Mouse (Mus musculus): ENCODE data around the gene Surf4. TPM values are rescaled to one million over a fixed set of nuclear protein-coding genes. Genes with fewer than 3 reads are reported as not detected.
A peak's percentile ranks its signal among the peaks of the same experiment; 100 is the strongest.

Gene Surf4
- polyA plus RNA-seq, 1 experiment, result 54.9 TPM

DNA sequence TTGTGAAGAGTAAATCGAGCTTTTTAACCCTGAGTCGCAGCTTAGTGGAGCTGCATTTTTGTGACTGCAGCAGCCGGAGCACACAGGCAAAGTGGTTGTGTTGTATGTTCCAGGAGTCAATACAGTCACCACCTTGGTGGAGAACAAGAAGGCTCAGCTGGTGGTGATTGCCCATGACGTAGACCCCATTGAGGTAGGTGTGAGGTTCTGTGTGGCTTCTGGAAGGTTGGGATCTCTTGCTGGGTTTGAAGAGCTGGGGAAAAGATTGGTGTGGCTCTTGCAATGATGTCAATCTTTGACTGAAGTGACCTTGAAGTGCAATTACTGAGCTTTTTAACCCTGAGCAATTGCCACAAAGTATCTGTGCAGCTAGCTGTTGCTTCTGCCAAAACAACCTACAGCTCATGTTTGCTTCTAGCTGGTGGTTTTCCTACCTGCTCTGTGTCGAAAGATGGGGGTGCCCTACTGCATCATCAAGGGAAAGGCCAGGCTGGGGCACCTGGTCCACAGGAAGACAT lies 21.4 kb downstream of the Surf4 start:
- DNase-seq, result no peak
- no peak for TF ChIP-seq POLR2A (IDR thresholded peaks at IDR 0.05; ENCODE audit: borderline replicate concordance, insufficient read depth, low read length)
- no peak for TF ChIP-seq CTCF (IDR thresholded peaks at IDR 0.05; ENCODE audit: borderline replicate concordance, insufficient read depth, low read depth, low read length)
- 52% methylated on average over 5 of the region's 5 CpGs for WGBS
- Histone ChIP-seq H3K27me3 (ENCODE audit: control insufficient read depth, insufficient read depth, low read length) (no peaks in the 10 kb centered on the region), H3K4me3 (replicated peaks; ENCODE audit: insufficient read depth, low read depth, low read length) (no peak overlapping the region), H3K27ac (ENCODE audit: insufficient read depth, low read length) (no peak overlapping the region), H3K4me1 (ENCODE audit: control insufficient read depth, insufficient read depth, low read length) (peaks cover 10% of the 10 kb centered on the region)

DNA sequence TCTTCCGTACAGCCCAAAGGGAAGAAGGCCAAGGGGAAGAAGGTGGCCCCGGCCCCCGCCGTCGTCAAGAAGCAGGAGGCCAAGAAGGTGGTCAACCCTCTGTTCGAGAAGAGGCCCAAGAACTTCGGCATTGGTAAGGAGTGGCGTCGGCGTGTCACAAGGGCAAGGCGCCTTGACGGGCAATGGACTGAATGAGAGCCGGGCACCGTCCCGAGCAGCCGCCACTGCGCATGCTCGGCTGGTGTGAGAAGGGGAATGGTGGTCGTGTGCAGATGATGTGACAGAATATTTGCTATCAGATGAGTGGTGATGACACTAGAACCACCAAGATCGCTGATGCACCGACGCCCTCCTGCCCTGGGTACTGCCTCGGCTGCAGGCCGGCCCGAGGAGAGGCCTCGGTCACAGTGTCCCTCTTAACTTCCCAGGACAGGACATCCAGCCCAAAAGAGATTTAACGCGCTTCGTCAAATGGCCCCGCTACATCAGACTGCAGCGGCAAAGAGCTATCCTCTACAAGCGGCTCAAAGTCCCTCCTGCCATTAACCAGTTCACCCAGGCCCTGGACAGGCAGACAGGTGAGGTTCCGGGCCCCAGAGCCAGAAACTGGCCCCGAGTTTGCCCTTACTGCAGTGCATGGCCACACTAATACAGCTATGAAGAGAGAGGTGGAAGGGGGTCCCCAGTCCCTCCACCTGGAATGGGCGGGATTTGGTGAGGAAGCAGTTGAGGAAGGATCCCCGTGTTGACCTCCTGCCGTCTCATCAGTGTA lies 22.5 kb downstream of the Surf4 start:
- Histone ChIP-seq H3K27ac (ENCODE audit: insufficient read depth, low read length) (peak overlapping the region; percentile 42), H3K27me3 (ENCODE audit: control insufficient read depth, insufficient read depth, low read length) (no peaks in the 10 kb centered on the region), H3K4me1 (ENCODE audit: control insufficient read depth, insufficient read depth, low read length) (peaks cover 6% of the 10 kb centered on the region), H3K4me3 (replicated peaks; ENCODE audit: insufficient read depth, low read depth, low read length) (peak overlapping the region; percentile 74)
- under 1% methylated on average over 37 of the region's 37 CpGs for WGBS
- no peak for DNase-seq
- no peak for TF ChIP-seq POLR2A (IDR thresholded peaks at IDR 0.05; ENCODE audit: borderline replicate concordance, insufficient read depth, low read length)
- no peak for TF ChIP-seq CTCF (IDR thresholded peaks at IDR 0.05; ENCODE audit: borderline replicate concordance, insufficient read depth, low read depth, low read length)

DNA sequence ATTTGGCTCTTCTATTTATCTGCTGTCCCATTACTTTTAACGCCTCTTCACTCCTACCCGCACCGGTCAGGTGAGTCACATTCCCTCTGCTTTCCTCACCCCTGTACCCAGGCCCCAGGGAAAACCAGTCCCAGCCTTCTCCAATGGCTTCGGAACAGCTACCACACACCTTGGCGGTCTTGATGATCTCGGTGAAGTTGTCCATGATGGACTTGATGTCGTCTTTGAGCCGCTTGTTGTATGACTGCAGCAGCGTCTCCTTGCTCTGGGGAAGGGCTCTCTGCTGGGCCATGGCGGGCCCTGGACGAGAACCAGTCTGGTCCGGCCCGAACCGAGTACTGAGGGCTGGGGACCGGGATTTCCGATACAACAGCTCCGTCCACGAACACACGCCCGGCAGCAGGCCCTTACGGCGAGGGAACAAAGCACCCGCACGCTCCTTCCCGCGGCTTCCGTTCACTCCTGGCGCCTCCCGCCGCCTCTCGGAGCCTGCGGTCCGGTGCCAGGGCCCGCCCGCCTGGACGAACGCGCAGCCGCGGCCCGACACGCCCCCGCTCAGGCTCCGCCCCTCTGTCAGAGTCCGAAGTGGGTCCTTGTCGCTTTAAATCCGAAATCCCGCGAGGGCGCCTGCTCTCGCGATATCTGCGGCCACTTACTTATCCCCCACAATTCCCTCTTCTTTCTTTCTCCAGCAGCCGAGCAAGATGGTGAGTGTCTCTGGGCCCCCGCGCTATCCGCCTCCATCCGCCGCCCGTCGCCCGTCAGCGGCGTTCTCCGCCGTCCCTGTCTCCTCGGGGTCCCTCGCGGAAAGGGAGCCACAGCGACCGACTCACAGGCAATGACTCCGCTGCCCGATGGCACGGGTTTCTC lies 23.4 kb downstream of the Surf4 start, which contains the start of the genes Med22 and Rpl7a:
Gene Med22, minus strand, starts transcription at position 554 of the 870 bp plus-strand sequence.
Gene Rpl7a, plus strand, starts transcription at position 641 of the 870 bp plus-strand sequence.
- TF ChIP-seq POLR2A (IDR thresholded peaks at IDR 0.05; ENCODE audit: borderline replicate concordance, insufficient read depth, low read length) (peak; percentile 89), CTCF (IDR thresholded peaks at IDR 0.05; ENCODE audit: borderline replicate concordance, insufficient read depth, low read depth, low read length) (no peak)
- DNase-seq, result peak; percentile 99 to 100
- peak within 1 kb of the TSS; percentile 95 for H3K4me3 ChIP-seq (replicated peaks; ENCODE audit: insufficient read depth, low read depth, low read length)
- peak within 1 kb of the TSS; percentile 42 for H3K27ac ChIP-seq (ENCODE audit: insufficient read depth, low read length)
- no peaks in the 10 kb centered on the region for H3K27me3 ChIP-seq (ENCODE audit: control insufficient read depth, insufficient read depth, low read length)
- H3K4me1 ChIP-seq (ENCODE audit: control insufficient read depth, insufficient read depth, low read length), result peaks cover 6% of the 10 kb centered on the region
- under 1% methylated on average over 73 of the region's 74 CpGs for WGBS

DNA sequence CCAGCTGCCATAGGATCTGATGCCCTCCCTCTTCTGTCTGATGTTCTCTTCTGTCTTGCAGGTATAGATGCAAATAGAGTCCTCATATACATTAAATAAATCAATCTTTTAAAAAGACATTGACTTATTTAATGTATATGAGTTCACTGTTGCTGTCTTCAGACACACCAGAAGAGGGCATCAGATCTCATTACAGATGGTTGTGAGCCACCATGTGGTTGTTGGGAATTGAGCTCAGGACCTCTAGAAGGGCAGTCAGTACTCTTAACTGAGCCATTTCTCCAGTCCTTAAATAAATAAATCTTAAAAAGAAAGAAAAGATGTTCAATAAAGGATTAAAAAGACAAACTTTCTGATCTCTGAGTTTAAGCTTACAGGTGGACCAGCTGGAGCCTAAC lies 24.3 kb downstream of the Surf4 start:
- no peak overlapping the region for H3K27ac ChIP-seq (ENCODE audit: insufficient read depth, low read length)
- TF ChIP-seq CTCF (IDR thresholded peaks at IDR 0.05; ENCODE audit: borderline replicate concordance, insufficient read depth, low read depth, low read length) (no peak), POLR2A (IDR thresholded peaks at IDR 0.05; ENCODE audit: borderline replicate concordance, insufficient read depth, low read length) (no peak)

DNA sequence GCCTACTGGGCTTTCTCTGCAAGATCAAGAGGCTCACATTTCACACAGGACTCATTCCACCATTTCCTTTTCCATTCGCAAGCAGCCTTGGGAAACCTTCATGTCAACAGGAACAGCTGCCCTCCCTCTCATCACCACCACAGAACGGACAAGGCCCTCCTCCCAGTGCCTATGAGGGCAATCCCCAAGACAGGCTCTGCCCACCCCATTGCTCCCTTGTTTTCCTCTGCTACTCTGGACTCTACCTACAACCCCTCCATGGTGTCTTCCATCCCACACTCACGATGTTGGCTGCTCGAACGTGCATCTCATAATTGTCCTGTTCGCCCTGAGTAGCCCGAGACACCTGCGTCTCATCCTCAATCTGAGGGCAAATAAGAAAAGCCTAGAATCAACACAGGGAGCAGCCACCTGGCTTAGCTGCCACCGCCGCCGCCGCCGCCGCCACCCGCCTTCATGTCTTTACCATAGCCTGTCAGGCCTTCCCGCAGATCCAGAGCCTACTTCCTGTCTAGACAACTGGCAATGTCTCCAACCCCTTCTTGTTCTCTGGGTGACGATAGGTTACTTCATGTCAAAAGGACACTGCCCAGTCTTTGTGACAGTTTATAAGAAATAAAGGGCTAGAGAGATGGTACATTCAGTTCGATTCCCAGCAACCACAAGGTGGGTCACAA lies 24.9 kb downstream of the Surf4 start:
- no peak for TF ChIP-seq POLR2A (IDR thresholded peaks at IDR 0.05; ENCODE audit: borderline replicate concordance, insufficient read depth, low read length)
- no peak for DNase-seq
- H3K4me3 ChIP-seq (replicated peaks; ENCODE audit: insufficient read depth, low read depth, low read length), result no peak overlapping the region
- no peaks in the 10 kb centered on the region for H3K27me3 ChIP-seq (ENCODE audit: control insufficient read depth, insufficient read depth, low read length)
- peaks cover 8% of the 10 kb centered on the region for H3K4me1 ChIP-seq (ENCODE audit: control insufficient read depth, insufficient read depth, low read length)
- H3K27ac ChIP-seq (ENCODE audit: insufficient read depth, low read length), result no peak overlapping the region
- 80% methylated on average over 18 of the region's 18 CpGs for WGBS

More for the DNA sequence above, 24.3 kb downstream of the Surf4 start:
- Histone ChIP-seq H3K4me1 (ENCODE audit: control insufficient read depth, insufficient read depth, low read length) (peaks cover 6% of the 10 kb centered on the region), H3K4me3 (replicated peaks; ENCODE audit: insufficient read depth, low read depth, low read length) (peak overlapping the region; percentile 30), H3K27me3 (ENCODE audit: control insufficient read depth, insufficient read depth, low read length) (no peaks in the 10 kb centered on the region)
- no peak for DNase-seq

DNA sequence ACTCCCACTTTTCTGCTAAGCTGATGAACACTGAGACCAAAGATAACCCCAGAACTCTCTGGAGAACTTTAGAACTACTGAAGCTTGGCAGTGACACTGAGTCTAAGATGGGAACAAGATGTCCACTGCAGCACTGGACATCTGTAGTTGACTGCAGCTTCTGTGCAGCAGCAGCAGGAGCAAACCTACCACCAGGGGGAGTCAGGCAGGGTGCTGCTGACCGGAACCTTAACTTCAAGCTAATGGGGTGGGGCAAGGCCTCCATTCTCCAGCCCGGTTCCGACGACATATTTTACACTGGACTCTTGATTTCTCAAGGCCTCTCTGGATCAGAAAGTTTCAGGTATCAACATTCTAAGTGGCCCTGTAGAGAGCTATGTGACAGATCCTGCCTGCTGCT lies 26.6 kb downstream of the Surf4 start:
- DNase-seq, result no peak
- Histone ChIP-seq H3K27ac (ENCODE audit: insufficient read depth, low read length) (no peak overlapping the region), H3K4me3 (replicated peaks; ENCODE audit: insufficient read depth, low read depth, low read length) (no peak overlapping the region), H3K4me1 (ENCODE audit: control insufficient read depth, insufficient read depth, low read length) (peaks cover 13% of the 10 kb centered on the region), H3K27me3 (ENCODE audit: control insufficient read depth, insufficient read depth, low read length) (no peaks in the 10 kb centered on the region)
- WGBS, result 25% methylated on average over 4 of the region's 4 CpGs
- TF ChIP-seq POLR2A (IDR thresholded peaks at IDR 0.05; ENCODE audit: borderline replicate concordance, insufficient read depth, low read length) (no peak), CTCF (IDR thresholded peaks at IDR 0.05; ENCODE audit: borderline replicate concordance, insufficient read depth, low read depth, low read length) (peak; percentile 62)

DNA sequence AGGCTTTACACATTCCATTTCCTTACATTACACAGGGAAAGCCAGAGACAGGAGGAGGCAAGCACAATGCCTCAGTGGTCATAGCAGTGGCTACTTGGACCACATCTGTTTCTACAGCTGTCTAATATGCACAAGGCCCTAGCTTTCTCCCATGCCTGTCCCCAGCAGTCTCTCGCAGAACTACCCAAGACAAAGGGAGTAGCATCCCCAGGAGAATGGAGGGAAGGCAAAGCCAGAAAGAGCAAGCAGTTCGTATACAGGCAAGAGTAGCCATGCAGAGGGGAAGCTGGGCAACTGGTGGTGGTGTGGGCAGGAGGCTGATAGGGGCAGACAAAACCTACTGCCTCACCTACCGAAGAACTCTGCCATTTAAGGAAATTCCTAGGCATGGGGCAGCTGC lies 27.3 kb downstream of the Surf4 start:
- 90% methylated on average over 3 of the region's 3 CpGs for WGBS
- peaks cover 13% of the 10 kb centered on the region for H3K4me1 ChIP-seq (ENCODE audit: control insufficient read depth, insufficient read depth, low read length)
- TF ChIP-seq CTCF (IDR thresholded peaks at IDR 0.05; ENCODE audit: borderline replicate concordance, insufficient read depth, low read depth, low read length) (no peak), POLR2A (IDR thresholded peaks at IDR 0.05; ENCODE audit: borderline replicate concordance, insufficient read depth, low read length) (no peak)
- H3K27me3 ChIP-seq (ENCODE audit: control insufficient read depth, insufficient read depth, low read length), result no peaks in the 10 kb centered on the region
- H3K4me3 ChIP-seq (replicated peaks; ENCODE audit: insufficient read depth, low read depth, low read length), result no peak overlapping the region
- no peak for DNase-seq
- H3K27ac ChIP-seq (ENCODE audit: insufficient read depth, low read length), result no peak overlapping the region
